Mouse (Mus musculus) MEL (cell line): Measurements from ENCODE around the gene Myo1a. TPM values are rescaled to one million over a fixed set of nuclear protein-coding genes. Genes with fewer than 3 reads are reported as not detected.

Experiments used
- DNase-seq: peaks from one replicate; pipeline ENCODE4 v3.0.0; 2011; ENCODE audit warnings: low read depth, low spot score
- H3K27ac ChIP-seq: 2 replicates; pipeline ENCODE4 v1.5.1; 2012; ENCODE audit warnings: low read depth, mild to moderate bottlenecking, control low read depth, low read length, moderate library complexity; ENCODE audit not compliant: control insufficient read depth
- H3K27me3 ChIP-seq, 2 experiments: fragments of 150-350 bp in 1 of 2; sonication (generic) in 1 of 2; 2 replicates each; pipeline ENCODE4 v1.6.1; 2012; ENCODE audit warnings: low read length in 2 of 2, mild to moderate bottlenecking in 2 of 2, improper control_type of control experiment in 1 of 2, moderate library complexity in 1 of 2; ENCODE audit not compliant: insufficient read depth in 2 of 2, control insufficient read depth in 1 of 2
- H3K36me3 ChIP-seq, 2 experiments: 2 replicates each; pipeline ENCODE4 v1.6.1; 2012 to 2014; ENCODE audit warnings: low read length in 2 of 2, improper control_type of control experiment in 1 of 2, inconsistent platforms in 1 of 2, mild to moderate bottlenecking in 1 of 2; ENCODE audit not compliant: insufficient read depth in 2 of 2, control insufficient read depth in 1 of 2
- H3K4me1 ChIP-seq, 2 experiments: fragments of 150-350 bp in 1 of 2; sonication (generic) in 1 of 2; 2 replicates each; pipeline ENCODE4 v1.6.1; 2012; ENCODE audit warnings: low read length in 2 of 2, improper control_type of control experiment in 1 of 2, mild to moderate bottlenecking in 1 of 2; ENCODE audit not compliant: insufficient read depth in 2 of 2, control insufficient read depth in 1 of 2
- H3K4me3 ChIP-seq, 2 experiments: fragments of 150-350 bp in 1 of 2; sonication (generic) in 1 of 2; 2 replicates each; pipeline ENCODE4 v1.5.1; 2012; ENCODE audit warnings: low read depth in 2 of 2, low read length in 2 of 2, mild to moderate bottlenecking in 2 of 2, moderate library complexity in 2 of 2, control low read depth in 1 of 2, improper control_type of control experiment in 1 of 2; ENCODE audit not compliant: control insufficient read depth in 1 of 2, insufficient read depth in 1 of 2
- H3K79me2 ChIP-seq: 2 replicates; pipeline ENCODE4 v1.6.1; 2012; ENCODE audit warnings: mild to moderate bottlenecking, low read length, moderate library complexity; ENCODE audit not compliant: control insufficient read depth, poor library complexity, insufficient read depth
- H3K9ac ChIP-seq: 2 replicates; pipeline ENCODE4 v1.6.1; 2012; ENCODE audit warnings: low read depth, mild to moderate bottlenecking, control low read depth, low read length, moderate library complexity; ENCODE audit not compliant: control insufficient read depth, poor library complexity, severe bottlenecking
- H3K9me3 ChIP-seq: fragments of 150-350 bp; sonication (generic); replicated peaks from 2 replicates; pipeline ENCODE4 v1.6.1; 2012; ENCODE audit warnings: mild to moderate bottlenecking, low read length, improper control_type of control experiment, moderate library complexity; ENCODE audit not compliant: insufficient read depth
- CTCF ChIP-seq, 3 experiments: IDR thresholded peaks in 2 of 3; conservative IDR thresholded peaks in 1 of 3; 2 replicates each; pipeline ENCODE4 v1.5.1; 2011 to 2012; ENCODE audit warnings: low read length in 3 of 3, low read depth in 2 of 3, mild to moderate bottlenecking in 2 of 3, improper control_type of control experiment in 1 of 3, inconsistent platforms in 1 of 3, mixed read lengths in 1 of 3, moderate library complexity in 1 of 3; ENCODE audit not compliant: control insufficient read depth in 1 of 3, insufficient read depth in 1 of 3, poor library complexity in 1 of 3, severe bottlenecking in 1 of 3
- ELF1 ChIP-seq: IDR thresholded peaks from 2 replicates; pipeline ENCODE4 v1.6.1; 2014; ENCODE audit warnings: low read depth, mild to moderate bottlenecking, inconsistent platforms, low read length, improper control_type of control experiment, moderate library complexity
- GATA1 ChIP-seq: IDR thresholded peaks from 2 replicates; pipeline ENCODE4 v1.6.1; 2011; ENCODE audit warnings: low read depth, low read length, improper control_type of control experiment
- HCFC1 ChIP-seq: IDR thresholded peaks from 2 replicates; pipeline ENCODE4 v1.6.1; 2012; ENCODE audit warnings: low read depth, mild to moderate bottlenecking, inconsistent platforms, low read length, improper control_type of control experiment, moderate library complexity
- JUND ChIP-seq: IDR thresholded peaks from 2 replicates; pipeline ENCODE4 v1.6.1; 2011; ENCODE audit warnings: low read depth, mild to moderate bottlenecking, improper control_type of control experiment, low read length
- MAX ChIP-seq: IDR thresholded peaks from 2 replicates; pipeline ENCODE4 v1.6.1; 2011; ENCODE audit warnings: low read length, improper control_type of control experiment
- MAZ ChIP-seq: IDR thresholded peaks from 2 replicates; pipeline ENCODE4 v1.6.1; 2012; ENCODE audit warnings: low read depth, mild to moderate bottlenecking, inconsistent platforms, low read length, improper control_type of control experiment
- MYB ChIP-seq: IDR thresholded peaks from 2 replicates; pipeline ENCODE4 v1.6.1; 2011; ENCODE audit warnings: mild to moderate bottlenecking, low read depth, low read length, improper control_type of control experiment
- NELFE ChIP-seq: IDR thresholded peaks from 2 replicates; pipeline ENCODE4 v1.6.1; 2011; ENCODE audit warnings: low read depth, low read length, improper control_type of control experiment
- POLR2A ChIP-seq, 2 experiments: IDR thresholded peaks; 2 replicates each; pipeline ENCODE4 v1.6.1; 2011 to 2012; ENCODE audit warnings: low read length in 2 of 2, mild to moderate bottlenecking in 2 of 2, control low read depth in 1 of 2, improper control_type of control experiment in 1 of 2, low read depth in 1 of 2, moderate library complexity in 1 of 2; ENCODE audit not compliant: control insufficient read depth in 1 of 2, insufficient read depth in 1 of 2, poor library complexity in 1 of 2
- POLR2AphosphoS5 ChIP-seq: IDR thresholded peaks from 2 replicates; pipeline ENCODE4 v1.6.1; 2012; ENCODE audit warnings: low read depth, borderline replicate concordance, mild to moderate bottlenecking, inconsistent platforms, low read length, moderate library complexity, mixed read lengths
- RAD21 ChIP-seq: IDR thresholded peaks from 2 replicates; pipeline ENCODE4 v1.6.1; 2011; ENCODE audit warnings: mild to moderate bottlenecking, low read depth, low read length, improper control_type of control experiment
- RCOR1 ChIP-seq: IDR thresholded peaks from 2 replicates; pipeline ENCODE4 v1.6.1; 2012; ENCODE audit warnings: low read depth, mild to moderate bottlenecking, inconsistent platforms, low read length, improper control_type of control experiment
- SIN3A ChIP-seq: IDR thresholded peaks from 2 replicates; pipeline ENCODE4 v1.6.1; 2012; ENCODE audit warnings: low read length, improper control_type of control experiment, inconsistent platforms
- TBP ChIP-seq: IDR thresholded peaks from 2 replicates; pipeline ENCODE4 v1.8.0; 2011; ENCODE audit warnings: low read depth, low read length, improper control_type of control experiment
- UBTF ChIP-seq: IDR thresholded peaks from 2 replicates; pipeline ENCODE4 v1.6.1; 2012; ENCODE audit warnings: low read depth, mild to moderate bottlenecking, inconsistent platforms, low read length, improper control_type of control experiment, moderate library complexity, borderline replicate concordance; ENCODE audit not compliant: insufficient read depth
- USF1 ChIP-seq: IDR thresholded peaks from 2 replicates; pipeline ENCODE4 v1.6.1; 2014; ENCODE audit warnings: low read depth, mild to moderate bottlenecking, inconsistent platforms, low read length, improper control_type of control experiment, moderate library complexity
- USF2 ChIP-seq, 2 experiments: IDR thresholded peaks; 2 replicates each; pipeline ENCODE4 v1.6.1; 2011 to 2012; ENCODE audit warnings: improper control_type of control experiment in 2 of 2, low read length in 2 of 2, borderline replicate concordance in 1 of 2, inconsistent platforms in 1 of 2, low read depth in 1 of 2, mild to moderate bottlenecking in 1 of 2; ENCODE audit not compliant: insufficient read depth in 1 of 2
- ZC3H11A ChIP-seq: IDR thresholded peaks from 2 replicates; pipeline ENCODE4 v1.6.1; 2012; ENCODE audit warnings: low read depth, mild to moderate bottlenecking, inconsistent platforms, low read length, improper control_type of control experiment
- ZKSCAN1 ChIP-seq: IDR thresholded peaks from 2 replicates; pipeline ENCODE4 v1.6.1; 2012; ENCODE audit warnings: low read depth, mild to moderate bottlenecking, inconsistent platforms, low read length, improper control_type of control experiment, moderate library complexity
- ZMIZ1 ChIP-seq: IDR thresholded peaks from 2 replicates; pipeline ENCODE4 v1.6.1; 2012; ENCODE audit warnings: low read depth, mild to moderate bottlenecking, inconsistent platforms, low read length, improper control_type of control experiment, moderate library complexity
- polyA plus RNA-seq, 2 experiments: library from polyadenylated mRNA; stranded (reverse) in 1 of 2; unstranded in 1 of 2; fragments of >175 nt in 1 of 2; fragments of >200 nt in 1 of 2; gene quantifications; 2 replicates each; pipeline versions ENCODE4 v1.2.1 to v1.2.4; 2012; ENCODE audit warnings: low replicate concordance in 2 of 2, low read depth in 1 of 2; ENCODE audit not compliant: insufficient read length in 2 of 2, insufficient read depth in 1 of 2, missing spikeins in 1 of 2
- total RNA-seq: library from RNA; depleted of rRNA; stranded (reverse); fragments of 300-350 nt; gene quantifications from 2 replicates; pipeline ENCODE4 v1.2.3, GENCODE M21; 2012

Myo1a gene
- total and polyA plus RNA-seq, 3 experiments, result 0.08 to 0.33 TPM; not detected in 1

- no peaks in the 10 kb centered on the region for H3K9me3 ChIP-seq
- H3K79me2 ChIP-seq, result no peaks in the 10 kb centered on the region
- no peak overlapping the region for H3K9ac ChIP-seq
- TF ChIP-seq ZMIZ1 (no peak), USF1 (no peak), RAD21 (no peak), GATA1 (no peak), ELF1 (no peak), USF2 (IDR thresholded peaks at IDR 0.05; ENCODE audit: borderline replicate concordance in 1 of 2, insufficient read depth in 1 of 2, low read depth in 1 of 2, low read length in 2 of 2) (no peak), JUND (no peak), SIN3A (no peak), MYB (no peak), POLR2AphosphoS5 (no peak), HCFC1 (no peak), RCOR1 (no peak), ZC3H11A (no peak), TBP (no peak), MAZ (no peak), CTCF (IDR thresholded peaks at IDR 0.05 in 2 of 3, conservative IDR thresholded peaks at IDR 0.05 in 1 of 3; ENCODE audit: control insufficient read depth in 1 of 3, insufficient read depth in 1 of 3, low read depth in 2 of 3, low read length in 3 of 3, poor library complexity in 1 of 3, severe bottlenecking in 1 of 3) (no peak), MAX (no peak), NELFE (no peak), ZKSCAN1 (no peak), POLR2A (IDR thresholded peaks at IDR 0.05; ENCODE audit: control insufficient read depth in 1 of 2, insufficient read depth in 1 of 2, low read depth in 1 of 2, low read length in 2 of 2, poor library complexity in 1 of 2) (no peak)
- DNase-seq, result no peak
- H3K4me1 ChIP-seq, result peaks cover 5% of the 10 kb centered on the region in 2 experiments; a peak in 1 of 4 replicates
- no peak overlapping the region for H3K4me3 ChIP-seq
- H3K27ac ChIP-seq, result no peak overlapping the region
- peaks cover 2 to 5% of the 10 kb centered on the region in 2 experiments; a peak in 2 of 4 replicates for H3K36me3 ChIP-seq
- H3K27me3 ChIP-seq, result no peaks in the 10 kb centered on the region
These were observed 42.3 kb downstream of the Myo1a start for GRCm38 (mm10) chr10:127747254-127747653.

- TF ChIP-seq UBTF, result no peak
- no peak for TF ChIP-seq ZKSCAN1
- no peak for TF ChIP-seq USF1
- TF ChIP-seq POLR2A (IDR thresholded peaks at IDR 0.05; ENCODE audit: control insufficient read depth in 1 of 2, insufficient read depth in 1 of 2, low read depth in 1 of 2, low read length in 2 of 2, poor library complexity in 1 of 2), result no peak
- TF ChIP-seq SIN3A, result no peak
- DNase-seq, result no peak
- Histone ChIP-seq H3K9ac (no peak overlapping the region), H3K27ac (no peak overlapping the region), H3K4me3 (no peak overlapping the region), H3K27me3 (no peaks in the 10 kb centered on the region), H3K79me2 (no peaks in the 10 kb centered on the region), H3K36me3 (peaks cover 0 to 5% of the 10 kb centered on the region in 2 experiments; a peak in 2 of 4 replicates), H3K9me3 (no peaks in the 10 kb centered on the region), H3K4me1 (peaks cover 5% of the 10 kb centered on the region in 2 experiments; a peak in 1 of 4 replicates)
These were observed 44.1 kb downstream of the Myo1a start for GRCm38 (mm10) chr10:127748847-127749612.
